Mouse (Mus musculus): ENCODE data around the gene Tmem109. TPM values are rescaled to one million over a fixed set of nuclear protein-coding genes. Genes with fewer than 3 reads are reported as not detected.

Gene Tmem109
- total and polyA plus RNA-seq, 2 experiments from 2014 or later, result 27.9 to 37.4 TPM

DNA sequence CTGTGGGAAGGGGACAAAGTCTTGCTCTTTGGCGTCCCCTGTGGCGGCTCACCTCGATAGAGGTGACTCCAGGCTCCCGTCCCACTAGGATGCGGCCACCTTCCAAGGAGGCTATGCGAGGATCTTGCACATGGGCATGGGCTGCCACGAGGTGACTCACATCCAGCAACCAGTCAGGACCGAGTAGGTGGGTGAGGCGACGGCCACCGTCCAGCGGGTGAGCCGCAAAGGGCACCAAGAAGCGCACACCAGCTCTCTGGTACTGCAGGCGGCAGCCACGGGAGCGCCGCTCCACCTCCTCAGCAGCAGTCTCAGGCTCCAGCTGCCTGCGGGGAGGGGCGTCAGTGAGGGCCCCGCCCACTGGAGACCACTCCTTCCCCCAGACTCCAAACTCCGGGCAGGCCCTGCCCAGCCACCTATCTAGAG lies 21.7 kb downstream of the Tmem109 start:
- DNase-seq (ENCODE audit: low spot score) (no peak), ATAC-seq (no peak)
- H3K9ac ChIP-seq (replicated peaks; ENCODE audit: low read length), result no peak overlapping the region
- WGBS, result 51% methylated on average over 22 of the region's 22 CpGs
- TF ChIP-seq CTCF (IDR thresholded peaks at IDR 0.05; ENCODE audit: low read depth), result peak; percentile 30
- no peak overlapping the region for H3K4me2 ChIP-seq (ENCODE audit: low read depth, low read length)
- no peaks in the 10 kb centered on the region for H3K4me1 ChIP-seq (ENCODE audit: insufficient read depth, low read length)
- H3K4me3 ChIP-seq (ENCODE audit: low read length), result no peak overlapping the region
- no peak overlapping the region for H3K27ac ChIP-seq
- H3K27me3 ChIP-seq (ENCODE audit: insufficient read depth, low read length), result no peaks in the 10 kb centered on the region
- H3K36me3 ChIP-seq (ENCODE audit: insufficient read depth, low read length), result peaks cover 81% of the 10 kb centered on the region
- H3K9me3 ChIP-seq (ENCODE audit: low read length), result no peaks in the 10 kb centered on the region

- ATAC-seq (0 out of 2 replicates have a peak, but pooled peaks have one; percentile 21), DNase-seq (ENCODE audit: low spot score) (no peak)
- H3K27me3 ChIP-seq (ENCODE audit: insufficient read depth, low read length), result no peaks in the 10 kb centered on the region
- no peak overlapping the region for H3K27ac ChIP-seq
- H3K4me1 ChIP-seq (ENCODE audit: insufficient read depth, low read length), result no peaks in the 10 kb centered on the region
- peaks cover 46% of the 10 kb centered on the region for H3K36me3 ChIP-seq (ENCODE audit: insufficient read depth, low read length)
- H3K4me2 ChIP-seq (ENCODE audit: low read depth, low read length), result no peak overlapping the region
- no peak overlapping the region for H3K4me3 ChIP-seq (ENCODE audit: low read length)
- no peaks in the 10 kb centered on the region for H3K9me3 ChIP-seq (ENCODE audit: low read length)
- WGBS, result 44% methylated on average over 2 of the region's 2 CpGs
- no peak for TF ChIP-seq CTCF (IDR thresholded peaks at IDR 0.05; ENCODE audit: low read depth)
- H3K9ac ChIP-seq (replicated peaks; ENCODE audit: low read length), result no peak overlapping the region
These were observed 25.3 kb downstream of the Tmem109 start for GRCm38 (mm10) chr19:10856520-10856919.

DNA sequence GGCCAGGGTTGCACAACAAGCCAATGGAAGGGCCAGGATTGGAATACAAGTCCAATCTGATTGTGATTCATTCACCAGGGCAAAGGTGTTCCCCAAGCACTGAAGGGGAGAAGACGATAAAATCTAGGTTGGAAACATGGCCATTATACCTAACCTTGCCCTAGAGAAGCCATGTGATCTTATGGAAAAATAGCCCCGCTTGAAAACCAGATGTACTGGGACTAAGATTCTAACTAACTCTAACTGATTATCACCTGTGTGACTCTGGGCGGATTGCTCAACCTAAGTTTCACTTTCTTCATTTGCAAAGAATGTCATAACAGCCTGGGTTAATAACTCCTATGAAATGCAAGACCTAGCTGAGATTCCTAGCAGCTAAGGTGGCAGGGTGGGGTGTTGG lies 26.4 kb downstream of the Tmem109 start:
- no peak for TF ChIP-seq CTCF (IDR thresholded peaks at IDR 0.05; ENCODE audit: low read depth)
- no peak for ATAC-seq
- peaks cover 35% of the 10 kb centered on the region for H3K36me3 ChIP-seq (ENCODE audit: insufficient read depth, low read length)
- no peak overlapping the region for H3K4me3 ChIP-seq (ENCODE audit: low read length)
- WGBS, result 86% methylated on average over 3 of the region's 3 CpGs
- H3K27me3 ChIP-seq (ENCODE audit: insufficient read depth, low read length), result no peaks in the 10 kb centered on the region
- no peaks in the 10 kb centered on the region for H3K4me1 ChIP-seq (ENCODE audit: insufficient read depth, low read length)
- no peaks in the 10 kb centered on the region for H3K9me3 ChIP-seq (ENCODE audit: low read length)
- no peak for DNase-seq (ENCODE audit: low spot score)
- H3K9ac ChIP-seq (replicated peaks; ENCODE audit: low read length), result no peak overlapping the region
- H3K4me2 ChIP-seq (ENCODE audit: low read depth, low read length), result no peak overlapping the region
- H3K27ac ChIP-seq, result no peak overlapping the region

DNA sequence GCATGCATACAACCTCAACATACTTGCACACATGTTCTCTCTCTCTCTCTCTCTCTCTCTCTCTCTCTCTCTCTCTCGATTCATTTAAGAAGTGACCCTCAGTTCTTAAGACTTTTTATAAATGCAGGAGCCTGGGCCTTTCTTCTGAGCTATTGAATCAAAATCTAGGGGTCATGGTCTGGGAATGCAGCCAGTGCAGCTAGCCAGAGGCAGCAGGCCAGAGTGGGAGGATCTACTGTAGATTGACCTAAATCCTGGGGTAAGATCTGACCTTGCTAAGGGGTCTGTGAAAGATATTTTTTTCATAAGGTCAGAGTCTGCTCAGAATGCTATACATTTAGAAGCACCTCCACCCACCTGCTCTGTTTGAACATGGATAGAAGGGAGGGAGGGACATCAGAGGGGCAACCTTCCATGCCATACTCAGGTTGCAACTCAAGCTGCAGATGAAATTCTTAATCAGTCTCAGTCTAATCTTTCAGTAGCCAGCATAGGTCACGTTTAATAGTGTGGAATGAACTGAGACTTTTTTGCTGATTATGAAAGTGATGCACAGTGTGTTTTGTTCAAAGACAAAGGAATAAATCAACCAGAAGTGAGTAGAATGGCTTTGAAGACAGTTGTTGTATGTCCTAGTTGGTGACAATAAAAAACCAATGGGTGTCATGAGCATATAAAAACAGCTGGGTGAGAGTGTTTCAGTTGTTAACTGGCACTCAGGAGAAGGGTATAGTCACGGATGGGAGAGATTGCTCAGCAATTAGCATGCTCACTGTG lies 34.3 kb downstream of the Tmem109 start:
- Histone ChIP-seq H3K9me3 (ENCODE audit: low read length) (no peaks in the 10 kb centered on the region), H3K4me3 (ENCODE audit: low read length) (no peak overlapping the region), H3K27ac (no peak overlapping the region), H3K9ac (replicated peaks; ENCODE audit: low read length) (no peak overlapping the region), H3K36me3 (ENCODE audit: insufficient read depth, low read length) (no peaks in the 10 kb centered on the region), H3K4me1 (ENCODE audit: insufficient read depth, low read length) (0 out of 2 replicates have a peak, but pooled peaks cover 7% of the 10 kb centered on the region), H3K27me3 (ENCODE audit: insufficient read depth, low read length) (no peaks in the 10 kb centered on the region), H3K4me2 (ENCODE audit: low read depth, low read length) (no peak overlapping the region)
- WGBS, result 21% methylated on average over 3 of the region's 3 CpGs
- peak; percentile 45 for DNase-seq (ENCODE audit: low spot score)
- ATAC-seq, result 0 out of 2 replicates have a peak, but pooled peaks have one; percentile 21
- TF ChIP-seq CTCF (IDR thresholded peaks at IDR 0.05; ENCODE audit: low read depth), result no peak

GRCm38 (mm10) chr19:10846150-10846549 lies 35.7 kb downstream of the Tmem109 start:
- no peak for TF ChIP-seq CTCF (IDR thresholded peaks at IDR 0.05; ENCODE audit: low read depth)
- Histone ChIP-seq H3K4me2 (ENCODE audit: low read depth, low read length) (no peak overlapping the region), H3K9me3 (ENCODE audit: low read length) (no peaks in the 10 kb centered on the region), H3K36me3 (ENCODE audit: insufficient read depth, low read length) (no peaks in the 10 kb centered on the region), H3K4me3 (ENCODE audit: low read length) (no peak overlapping the region), H3K9ac (replicated peaks; ENCODE audit: low read length) (no peak overlapping the region), H3K4me1 (ENCODE audit: insufficient read depth, low read length) (0 out of 2 replicates have a peak, but pooled peaks cover 7% of the 10 kb centered on the region), H3K27ac (no peak overlapping the region), H3K27me3 (ENCODE audit: insufficient read depth, low read length) (no peaks in the 10 kb centered on the region)
- 48% methylated on average over 7 of the region's 7 CpGs for WGBS
- ATAC-seq (no peak), DNase-seq (ENCODE audit: low spot score) (peak; percentile 31)

- Histone ChIP-seq H3K4me2 (ENCODE audit: low read depth, low read length) (no peak overlapping the region), H3K9ac (replicated peaks; ENCODE audit: low read length) (no peak overlapping the region), H3K27me3 (ENCODE audit: insufficient read depth, low read length) (no peaks in the 10 kb centered on the region), H3K9me3 (ENCODE audit: low read length) (no peaks in the 10 kb centered on the region), H3K27ac (no peak overlapping the region), H3K4me3 (ENCODE audit: low read length) (no peak overlapping the region), H3K36me3 (ENCODE audit: insufficient read depth, low read length) (no peaks in the 10 kb centered on the region), H3K4me1 (ENCODE audit: insufficient read depth, low read length) (0 out of 2 replicates have a peak, but pooled peaks cover 7% of the 10 kb centered on the region)
- 83% methylated on average over 3 of the region's 3 CpGs for WGBS
- TF ChIP-seq CTCF (IDR thresholded peaks at IDR 0.05; ENCODE audit: low read depth), result no peak
- ATAC-seq (no peak), DNase-seq (ENCODE audit: low spot score) (no peak)
These were observed 36.3 kb downstream of the Tmem109 start for GRCm38 (mm10) chr19:10845454-10845853.

GRCm38 (mm10) chr19:10844206-10844605 lies 37.6 kb downstream of the Tmem109 start:
- Histone ChIP-seq H3K4me1 (ENCODE audit: insufficient read depth, low read length) (0 out of 2 replicates have a peak, but pooled peaks cover 7% of the 10 kb centered on the region), H3K27me3 (ENCODE audit: insufficient read depth, low read length) (no peaks in the 10 kb centered on the region), H3K9ac (replicated peaks; ENCODE audit: low read length) (no peak overlapping the region), H3K27ac (no peak overlapping the region), H3K9me3 (ENCODE audit: low read length) (no peaks in the 10 kb centered on the region), H3K36me3 (ENCODE audit: insufficient read depth, low read length) (no peaks in the 10 kb centered on the region), H3K4me2 (ENCODE audit: low read depth, low read length) (no peak overlapping the region), H3K4me3 (ENCODE audit: low read length) (no peak overlapping the region)
- no peak for TF ChIP-seq CTCF (IDR thresholded peaks at IDR 0.05; ENCODE audit: low read depth)
- no peak for DNase-seq (ENCODE audit: low spot score)
- WGBS, result 88% methylated on average over 5 of the region's 5 CpGs
- no peak for ATAC-seq
